Mouse (Mus musculus) limb, embryonic 15.5 days (tissue): ENCODE measurements at regions not wholly inside any gene's neighbourhood (a gene's known extent, or its start where the extent isn't known, plus 50 kb on each side); places are given as distances from the start of the nearest gene placed in this dataset.

ENCODE experiments used
- ATAC-seq: fragments of 200-750 bp; cut with Nextera tagmentation; 2 replicates; pipeline ENCODE4 v1.8.0; 2017; ENCODE audit warnings: low read depth, moderate TSS enrichment; ENCODE audit not compliant: insufficient number of reproducible peaks, low FRiP score, low TSS enrichment
- H3K27ac ChIP-seq: fragments of 300-500 bp; sonication (generic); 2 replicates; pipeline ENCODE4 v1.5.1; 2015; ENCODE audit warnings: moderate library complexity, mild to moderate bottlenecking, inconsistent platforms
- H3K27me3 ChIP-seq: fragments of 300-500 bp; sonication (generic); 2 replicates; pipeline ENCODE4 v1.6.1; 2015; ENCODE audit warnings: inconsistent platforms
- H3K36me3 ChIP-seq: fragments of 300-500 bp; sonication (generic); 2 replicates; pipeline ENCODE4 v1.6.1; 2015; ENCODE audit warnings: inconsistent platforms
- H3K4me1 ChIP-seq: fragments of 300-500 bp; sonication (generic); 2 replicates; pipeline ENCODE4 v1.6.1; 2015; ENCODE audit warnings: inconsistent platforms
- H3K4me2 ChIP-seq: fragments of 300-500 bp; sonication (generic); 2 replicates; pipeline ENCODE4 v1.6.1; 2015; ENCODE audit warnings: mild to moderate bottlenecking, inconsistent platforms
- H3K4me3 ChIP-seq: fragments of 300-500 bp; sonication (generic); 2 replicates; pipeline ENCODE4 v1.5.1; 2015; ENCODE audit warnings: mild to moderate bottlenecking, inconsistent platforms
- H3K9ac ChIP-seq: fragments of 300-500 bp; sonication (generic); 2 replicates; pipeline ENCODE4 v1.6.1; 2015; ENCODE audit warnings: inconsistent platforms
- H3K9me3 ChIP-seq: fragments of 300-500 bp; sonication (generic); 2 replicates; pipeline ENCODE4 v1.6.1; 2016; ENCODE audit warnings: inconsistent platforms
- WGBS: fragments of 180-500 bp; shearing (Covaris S2); methylation state at CpG from one replicate; pipeline ENCODE4 v1.1.7; 2015; 5-methylcytosine and 5-hydroxymethylcytosine counted together

DNA sequence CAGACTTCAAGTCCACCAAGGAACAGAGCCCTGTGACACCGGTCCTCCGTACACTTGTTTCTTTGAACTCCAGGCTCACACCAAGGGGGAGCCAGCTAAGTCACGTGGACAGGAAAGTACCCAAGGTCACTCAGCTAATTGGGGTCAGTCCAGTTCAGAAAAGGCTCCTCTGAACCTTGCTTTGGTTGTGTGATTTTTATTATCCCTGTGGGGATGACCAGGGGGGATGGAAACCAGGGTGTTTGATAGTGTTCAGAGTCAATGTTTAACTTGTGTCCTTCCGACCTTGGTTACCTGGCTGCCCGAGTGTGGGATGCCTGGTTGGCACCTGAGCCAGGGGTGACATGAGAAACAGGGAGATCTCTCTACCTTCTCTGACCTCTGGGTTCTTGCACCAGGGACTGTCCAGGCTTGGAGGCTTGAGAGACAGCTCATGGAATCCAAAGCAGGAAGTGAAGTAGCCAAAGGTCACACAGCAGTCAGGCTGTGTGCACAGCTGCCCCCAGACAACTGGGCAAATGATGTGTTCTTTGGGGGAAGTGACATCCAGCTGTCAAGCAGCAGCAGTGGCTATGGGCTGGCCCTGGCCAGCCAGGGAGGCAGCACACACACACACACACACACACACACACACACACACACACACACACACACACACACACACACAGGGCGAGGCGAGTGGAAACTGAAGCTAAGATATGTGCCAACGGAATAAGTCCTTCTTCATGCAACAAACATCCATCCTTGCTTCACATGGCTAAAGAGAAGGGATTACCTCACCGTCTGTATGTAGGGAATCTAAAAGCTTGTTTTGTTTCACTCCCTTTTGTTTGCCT lies 250.5 kb upstream of the Zmiz1 start:
- Histone ChIP-seq H3K4me1 (peaks cover 40% of the 10 kb centered on the region), H3K9me3 (no peaks in the 10 kb centered on the region), H3K4me3 (no peak overlapping the region), H3K4me2 (no peak overlapping the region), H3K27me3 (no peaks in the 10 kb centered on the region), H3K9ac (no peak overlapping the region), H3K36me3 (no peaks in the 10 kb centered on the region), H3K27ac (0 out of 2 replicates have a peak overlapping the region, but pooled peaks have one; percentile 76)
- no peak for ATAC-seq
- 51% methylated on average over 9 of the region's 9 CpGs for WGBS

- WGBS, result 68% methylated on average over 6 of the region's 6 CpGs
- H3K36me3 ChIP-seq, result no peaks in the 10 kb centered on the region
- no peak overlapping the region for H3K27ac ChIP-seq
- H3K9ac ChIP-seq, result no peak overlapping the region
- H3K4me3 ChIP-seq, result no peak overlapping the region
- no peaks in the 10 kb centered on the region for H3K9me3 ChIP-seq
- H3K4me2 ChIP-seq, result no peak overlapping the region
- H3K27me3 ChIP-seq, result no peaks in the 10 kb centered on the region
- H3K4me1 ChIP-seq, result peaks cover 8% of the 10 kb centered on the region; the same call in 1 of the 2 replicates
- ATAC-seq, result no peak
These were observed 245.9 kb upstream of the Zmiz1 start for GRCm38 (mm10) chr14:25213056-25213455.

DNA sequence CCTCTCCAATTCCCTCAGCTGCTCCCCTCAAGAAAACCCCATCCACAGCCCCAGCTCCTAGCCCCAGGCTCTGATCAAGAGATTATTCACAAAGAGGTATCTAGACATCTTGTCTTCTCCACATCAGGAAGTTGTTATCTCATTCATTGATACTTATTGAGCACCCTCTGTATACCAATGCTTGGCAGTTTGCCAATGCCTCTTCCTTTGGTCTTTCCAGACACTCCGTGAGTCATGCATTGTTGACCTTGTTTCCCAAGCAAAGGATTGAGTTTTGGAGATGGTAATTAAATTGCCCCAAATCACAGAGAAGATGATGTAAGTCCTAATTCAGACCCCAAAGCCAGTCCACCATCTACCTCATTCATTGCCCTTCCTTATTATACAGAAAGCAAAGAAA lies 235.9 kb upstream of the Zmiz1 start:
- Histone ChIP-seq H3K27me3 (no peaks in the 10 kb centered on the region), H3K9me3 (no peaks in the 10 kb centered on the region), H3K4me1 (peaks cover 30% of the 10 kb centered on the region), H3K36me3 (no peaks in the 10 kb centered on the region), H3K9ac (no peak overlapping the region), H3K4me3 (no peak overlapping the region), H3K4me2 (no peak overlapping the region), H3K27ac (no peak overlapping the region)
- WGBS, result 66% methylated on average over 1 of the region's 1 CpGs
- no peak for ATAC-seq

GRCm38 (mm10) chr14:25225214-25225613 lies 233.8 kb upstream of the Zmiz1 start:
- H3K27ac ChIP-seq, result peak overlapping the region; percentile 91; the same call in 1 of the 2 replicates
- no peak overlapping the region for H3K4me2 ChIP-seq
- WGBS, result 36% methylated on average over 3 of the region's 3 CpGs
- H3K4me1 ChIP-seq, result peaks cover 49% of the 10 kb centered on the region
- H3K27me3 ChIP-seq, result no peaks in the 10 kb centered on the region
- H3K9ac ChIP-seq, result no peak overlapping the region
- no peak for ATAC-seq
- H3K36me3 ChIP-seq, result no peaks in the 10 kb centered on the region
- H3K9me3 ChIP-seq, result no peaks in the 10 kb centered on the region
- H3K4me3 ChIP-seq, result no peak overlapping the region

- 7% methylated on average over 11 of the region's 11 CpGs for WGBS
- H3K4me3 ChIP-seq, result 0 out of 2 replicates have a peak overlapping the region, but pooled peaks have one; percentile 4
These were observed 232.7 kb upstream of the Zmiz1 start for GRCm38 (mm10) chr14:25226155-25226839.

DNA sequence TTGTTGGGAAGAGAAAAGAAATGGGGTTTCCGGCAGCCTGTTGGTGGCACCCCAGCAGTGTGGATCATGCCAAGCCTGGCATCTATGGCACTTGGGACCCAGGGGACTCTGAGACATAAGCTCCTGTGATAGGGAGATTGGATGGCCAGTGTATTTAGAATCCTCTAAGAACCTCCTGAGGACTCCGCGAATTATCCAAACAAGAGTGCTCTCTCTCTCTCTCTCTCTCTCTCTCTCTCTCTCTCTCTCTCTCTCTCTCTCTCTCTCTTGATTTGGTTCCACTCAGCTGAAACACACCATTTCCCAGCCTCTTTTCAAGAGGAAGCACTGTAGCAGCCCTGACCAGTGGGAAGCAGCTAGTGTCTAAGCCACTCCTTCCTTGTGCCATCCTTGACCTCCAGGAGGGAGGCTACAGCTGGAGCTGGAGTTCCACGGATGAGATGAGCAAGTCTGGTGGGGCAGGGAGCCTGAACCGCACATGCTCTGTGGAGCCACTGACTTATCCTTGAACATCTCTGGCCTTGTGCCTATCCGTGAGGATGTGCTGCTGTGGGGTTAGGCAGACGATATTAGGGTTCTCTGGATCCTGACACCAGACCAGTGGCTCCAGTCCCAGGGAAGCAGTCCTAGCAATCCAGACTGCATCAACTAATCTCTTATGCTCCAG lies 232.0 kb upstream of the Zmiz1 start:
- Histone ChIP-seq H3K9ac (no peak overlapping the region), H3K27ac (peak overlapping the region; percentile 91), H3K9me3 (no peaks in the 10 kb centered on the region), H3K4me2 (peak overlapping the region; percentile 35), H3K36me3 (no peaks in the 10 kb centered on the region), H3K4me3 (0 out of 2 replicates have a peak overlapping the region, but pooled peaks have one; percentile 4), H3K27me3 (no peaks in the 10 kb centered on the region), H3K4me1 (peaks cover 54% of the 10 kb centered on the region)
- 38% methylated on average over 7 of the region's 7 CpGs for WGBS
- ATAC-seq, result no peak

More at GRCm38 (mm10) chr14:25226155-25226839, 232.7 kb upstream of the Zmiz1 start:
- H3K27me3 ChIP-seq, result no peaks in the 10 kb centered on the region
- H3K4me2 ChIP-seq, result peak overlapping the region; percentile 35
- H3K27ac ChIP-seq, result peak overlapping the region; percentile 91
- H3K36me3 ChIP-seq, result no peaks in the 10 kb centered on the region
- no peaks in the 10 kb centered on the region for H3K9me3 ChIP-seq
- peak; percentile 86 for ATAC-seq
- H3K9ac ChIP-seq, result no peak overlapping the region; the same call in 1 of the 2 replicates
- peaks cover 49% of the 10 kb centered on the region for H3K4me1 ChIP-seq

DNA sequence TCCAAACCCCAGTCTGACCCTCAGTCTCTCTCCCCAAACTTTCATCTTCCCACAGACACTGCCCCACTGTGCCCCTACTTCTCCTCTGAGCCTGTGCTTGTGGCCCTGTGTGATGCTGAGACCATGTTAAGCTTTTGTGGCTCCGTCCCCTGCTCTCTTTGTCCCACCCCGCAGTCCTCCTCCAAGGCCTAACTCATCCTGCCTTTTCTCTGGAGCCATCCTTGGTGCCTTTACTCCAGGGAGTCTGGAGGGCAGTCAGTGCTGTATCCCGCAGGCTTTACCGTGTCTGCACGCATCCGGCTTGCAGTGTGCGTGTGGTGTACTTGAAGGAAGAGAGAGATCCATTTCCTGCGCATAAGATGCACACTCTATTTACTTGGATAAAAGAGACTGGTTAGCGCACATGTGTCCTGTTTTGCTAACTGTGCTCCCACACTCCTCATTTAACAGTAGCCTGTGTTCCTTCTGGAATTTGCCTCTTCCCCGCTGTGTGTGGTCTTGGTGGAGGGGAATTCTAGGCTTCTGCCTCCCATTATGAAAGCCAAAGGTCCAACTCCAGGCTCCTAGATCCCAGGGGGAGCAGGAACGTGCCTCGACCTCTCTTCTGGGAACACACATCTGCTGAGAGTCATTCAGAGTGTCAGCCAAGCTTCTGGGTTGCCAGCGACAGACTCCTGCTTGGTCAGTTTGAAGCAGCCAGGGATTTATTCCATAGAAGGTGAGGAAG lies 230.5 kb upstream of the Zmiz1 start:
- Histone ChIP-seq H3K4me1 (peaks cover 56% of the 10 kb centered on the region), H3K4me3 (no peak overlapping the region), H3K9ac (0 out of 2 replicates have a peak overlapping the region, but pooled peaks have one; percentile 17), H3K27ac (peak overlapping the region; percentile 91), H3K9me3 (no peaks in the 10 kb centered on the region), H3K36me3 (no peaks in the 10 kb centered on the region), H3K4me2 (no peak overlapping the region), H3K27me3 (no peaks in the 10 kb centered on the region)
- no peak for ATAC-seq
- 59% methylated on average over 13 of the region's 13 CpGs for WGBS

GRCm38 (mm10) chr14:25229569-25229968 lies 229.4 kb upstream of the Zmiz1 start:
- no peaks in the 10 kb centered on the region for H3K27me3 ChIP-seq
- WGBS, result 14% methylated on average over 6 of the region's 6 CpGs
- no peaks in the 10 kb centered on the region for H3K9me3 ChIP-seq
- ATAC-seq, result no peak
- H3K9ac ChIP-seq, result no peak overlapping the region
- no peak overlapping the region for H3K4me2 ChIP-seq
- H3K4me3 ChIP-seq, result no peak overlapping the region
- H3K36me3 ChIP-seq, result no peaks in the 10 kb centered on the region
- peaks cover 56% of the 10 kb centered on the region for H3K4me1 ChIP-seq
- peak overlapping the region; percentile 91 for H3K27ac ChIP-seq

GRCm38 (mm10) chr14:25231881-25232280 lies 227.1 kb upstream of the Zmiz1 start:
- H3K4me1 ChIP-seq, result peaks cover 38% of the 10 kb centered on the region
- H3K9ac ChIP-seq, result no peak overlapping the region
- H3K4me3 ChIP-seq, result no peak overlapping the region
- H3K36me3 ChIP-seq, result no peaks in the 10 kb centered on the region
- WGBS, result 58% methylated on average over 1 of the region's 1 CpGs
- no peak overlapping the region for H3K4me2 ChIP-seq
- no peaks in the 10 kb centered on the region for H3K27me3 ChIP-seq
- H3K9me3 ChIP-seq, result no peaks in the 10 kb centered on the region
- peak; percentile 71 for ATAC-seq
- H3K27ac ChIP-seq, result peak overlapping the region; percentile 71

DNA sequence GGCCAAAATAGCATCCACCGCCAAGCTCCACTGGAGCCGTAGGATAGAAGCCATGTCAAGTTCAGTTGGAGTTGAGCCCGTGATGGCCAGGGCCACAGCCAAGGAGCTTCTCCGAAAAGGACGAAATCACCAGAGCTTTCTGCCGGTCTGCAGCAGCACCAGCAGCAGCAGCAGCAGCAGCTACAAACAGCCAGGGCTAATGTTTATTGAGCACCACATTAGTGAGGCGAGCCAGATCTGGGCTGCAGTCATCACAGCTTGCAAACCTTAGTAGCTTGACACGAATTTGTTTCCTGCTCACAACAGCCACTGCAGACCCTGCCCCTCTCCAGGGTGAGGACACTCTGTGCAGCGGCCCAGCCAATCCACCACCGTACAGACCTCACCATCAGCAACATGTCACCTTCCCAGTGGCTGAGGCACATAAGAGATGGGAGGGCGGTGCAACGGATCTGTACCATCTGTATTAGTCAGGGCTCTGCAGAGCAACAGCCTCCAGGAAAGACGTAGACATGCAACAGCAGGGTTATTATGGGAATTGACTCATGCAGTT lies 222.5 kb upstream of the Zmiz1 start:
- Histone ChIP-seq H3K36me3 (no peaks in the 10 kb centered on the region), H3K4me3 (no peak overlapping the region), H3K4me1 (peaks cover 8% of the 10 kb centered on the region), H3K4me2 (no peak overlapping the region), H3K9ac (no peak overlapping the region), H3K27me3 (no peaks in the 10 kb centered on the region), H3K9me3 (no peaks in the 10 kb centered on the region), H3K27ac (no peak overlapping the region)
- 56% methylated on average over 13 of the region's 13 CpGs for WGBS
- ATAC-seq, result no peak

DNA sequence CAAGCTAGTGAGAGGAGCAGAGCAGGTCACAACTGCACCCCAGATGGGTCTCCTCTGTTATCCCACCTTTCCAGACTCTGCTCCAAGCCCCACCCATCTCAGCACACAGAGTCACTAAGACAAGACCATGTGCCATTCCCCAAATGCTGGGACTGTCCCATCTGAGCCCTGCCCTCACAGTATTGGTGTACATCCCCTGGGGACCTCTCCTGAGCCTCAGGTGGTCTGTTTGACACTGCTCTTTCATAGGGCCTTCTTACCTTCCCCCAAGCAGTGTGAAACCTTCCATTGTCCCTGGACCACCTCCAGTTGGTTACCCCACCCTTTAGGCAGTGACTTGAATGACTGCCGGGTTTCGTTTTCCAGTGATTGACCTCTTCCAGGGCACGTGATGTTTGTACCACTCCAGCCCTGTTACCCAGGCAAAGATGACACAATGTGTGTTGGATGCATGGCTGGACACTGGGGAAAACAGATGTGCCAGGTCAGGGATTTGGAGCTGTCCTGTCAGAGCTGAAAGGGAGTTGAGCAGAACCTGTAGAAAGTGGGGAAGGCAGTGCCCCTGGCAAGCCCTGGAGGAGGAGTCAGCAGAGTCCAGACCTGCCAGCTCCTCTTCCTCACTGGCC lies 219.5 kb upstream of the Zmiz1 start:
- Histone ChIP-seq H3K4me1 (peaks cover 13% of the 10 kb centered on the region), H3K27me3 (no peaks in the 10 kb centered on the region), H3K9me3 (no peaks in the 10 kb centered on the region), H3K4me2 (no peak overlapping the region), H3K36me3 (no peaks in the 10 kb centered on the region), H3K4me3 (no peak overlapping the region), H3K9ac (no peak overlapping the region), H3K27ac (no peak overlapping the region)
- WGBS, result 58% methylated on average over 3 of the region's 3 CpGs
- no peak for ATAC-seq
